Mouse (Mus musculus) c-Kit-positive CD71-negative TER-119-negative erythroid progenitor cells, embryonic 14.5 days (primary cell): Measurements from ENCODE around the gene Dennd1c.

Experiments
- DNase-seq: peaks from one replicate; pipeline ENCODE4 v3.0.0-alpha.2; 2013; ENCODE audit warnings: low read depth

The Dennd1c gene

DNA sequence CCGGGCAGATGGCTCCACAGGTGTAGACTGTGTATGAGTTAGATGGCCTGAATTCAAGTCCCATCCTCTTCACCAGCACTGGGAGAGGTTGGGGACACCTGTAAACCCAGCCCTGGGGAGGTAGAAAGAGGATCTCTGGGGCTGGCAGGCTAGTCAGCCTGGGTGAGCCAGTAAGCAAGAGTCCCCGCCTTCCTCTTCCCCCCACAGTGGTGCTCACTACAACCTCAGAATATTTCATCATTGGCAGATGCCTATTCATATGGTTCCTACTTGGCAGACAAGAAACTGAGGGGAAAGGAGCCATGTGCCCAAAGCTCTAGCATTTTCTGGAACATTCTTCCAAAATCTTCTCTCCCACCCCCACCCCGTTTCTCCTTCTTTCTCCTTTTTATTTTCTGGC, 29.5 kb downstream of the Dennd1c start:
- no peak for DNase-seq

DNA sequence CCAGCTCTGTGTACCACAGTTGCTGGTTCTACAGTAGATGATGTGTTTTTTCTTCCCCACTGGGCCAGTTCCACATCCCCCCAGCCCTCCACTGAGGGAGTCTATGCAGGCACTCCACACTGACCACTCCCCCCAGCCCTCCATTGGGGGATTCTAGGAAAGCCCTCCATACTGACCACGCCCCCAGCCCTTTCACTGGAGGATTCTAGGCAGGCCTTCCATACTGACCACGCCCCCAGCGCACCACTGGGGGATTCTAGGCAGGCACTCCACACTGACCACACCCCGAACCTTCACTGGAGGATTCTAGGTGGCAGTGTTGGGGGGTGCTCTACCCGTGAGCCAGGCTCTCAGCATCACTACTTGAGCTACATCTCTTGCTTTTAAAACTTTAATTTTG, 30.9 kb downstream of the Dennd1c start:
- no peak for DNase-seq

DNA sequence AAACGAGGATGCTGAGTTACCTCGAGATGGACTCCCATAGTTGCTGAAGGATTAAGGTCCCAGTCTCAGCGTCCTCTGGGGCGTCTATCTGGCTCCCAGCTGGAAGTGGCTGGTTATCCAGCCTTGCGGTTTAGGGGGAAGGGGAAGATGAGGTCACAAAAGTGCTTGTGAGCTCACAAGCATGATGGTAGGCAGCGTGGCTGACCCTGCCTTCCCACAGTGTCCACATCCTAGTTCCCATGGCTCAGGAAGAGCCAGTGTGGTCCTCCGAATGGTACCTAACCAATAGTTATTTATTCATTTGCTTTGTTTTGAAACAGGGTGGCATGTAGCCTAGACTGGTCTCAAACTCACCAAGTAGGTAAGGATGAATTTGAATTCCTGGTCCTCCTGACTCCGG, 36.8 kb downstream of the Dennd1c start, which contains the start of gene Slc25a41:
Gene Slc25a41, minus strand, starts transcription at position 101 of the 400 bp plus-strand sequence.
- no peak for DNase-seq

DNA sequence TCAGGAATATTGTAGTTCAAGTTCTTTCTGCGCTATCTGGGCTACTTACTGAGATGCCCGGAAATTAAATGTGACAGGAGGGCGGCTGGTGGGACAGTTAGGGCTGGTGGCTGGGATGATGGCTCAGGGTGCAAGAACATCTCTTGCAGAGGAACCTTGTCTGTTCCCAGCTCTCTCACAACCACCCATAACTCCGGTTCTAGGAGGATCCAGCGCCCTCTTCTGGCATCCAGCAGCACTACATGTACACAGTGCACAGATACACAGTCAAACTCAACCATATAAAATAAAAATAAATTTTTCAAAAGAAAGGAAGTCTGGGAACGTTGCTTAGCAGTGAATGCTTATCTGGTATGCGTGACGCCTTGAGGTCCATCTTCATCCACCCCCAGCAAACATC, 39.3 kb downstream of the Dennd1c start:
- no peak for DNase-seq

DNA sequence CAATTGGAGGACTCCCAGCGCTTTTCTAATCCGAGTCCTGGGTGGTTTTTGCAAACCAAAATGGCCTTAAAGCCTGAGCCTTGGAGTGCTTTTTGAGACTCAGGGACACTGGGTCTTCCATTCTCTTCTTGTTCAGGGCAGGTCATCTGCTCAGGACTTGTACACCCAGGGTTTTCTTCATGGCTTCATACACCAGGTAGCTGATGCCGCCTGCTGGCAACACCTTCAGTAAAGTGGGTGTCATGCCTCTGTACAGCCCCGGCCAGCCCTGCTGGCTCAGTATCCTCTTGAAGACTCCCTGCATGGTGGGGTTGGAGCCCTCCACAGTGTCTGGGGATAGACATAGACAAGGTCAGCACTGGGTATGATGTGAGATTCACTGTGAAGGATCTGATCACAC, 45.5 kb downstream of the Dennd1c start:
- no peak for DNase-seq

DNA sequence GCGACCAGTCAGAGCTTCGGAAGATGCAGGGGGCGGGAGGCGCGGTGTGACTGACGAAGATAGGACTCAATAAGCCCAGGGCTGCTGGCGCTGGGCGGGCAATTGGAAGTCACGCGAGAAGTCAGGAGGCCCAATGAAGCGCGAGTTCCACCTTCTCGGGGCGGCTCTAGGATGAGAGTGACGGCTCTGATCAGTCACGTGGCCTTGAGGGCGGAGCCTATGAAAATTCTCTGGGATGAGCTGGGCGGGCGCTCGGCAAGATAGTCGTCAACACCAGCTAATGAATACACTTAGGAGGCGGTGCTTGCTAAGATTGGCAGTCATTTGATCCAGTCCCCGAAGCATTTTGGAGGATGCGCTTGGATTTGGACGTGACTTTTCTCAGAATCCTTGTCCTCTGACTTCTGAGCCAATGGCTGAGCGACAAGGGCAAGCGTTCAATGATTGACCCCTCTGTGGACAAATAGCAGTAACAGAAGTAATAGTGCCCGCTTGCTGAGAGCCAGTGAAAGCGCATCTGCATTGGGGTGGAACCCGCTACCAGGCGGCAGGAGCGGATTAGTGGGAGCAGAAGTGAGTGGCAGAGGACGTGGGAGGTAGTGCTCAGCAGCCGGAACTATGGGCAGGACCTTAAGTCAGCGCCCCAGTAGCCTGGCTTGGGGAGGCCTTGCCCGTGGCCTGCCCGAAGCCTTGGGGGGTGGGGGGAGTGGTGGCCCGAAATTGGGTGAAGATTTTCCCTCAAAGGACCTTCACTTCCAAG, 46.5 kb downstream of the Dennd1c start:
- DNase-seq, result peak; percentile 100

DNA sequence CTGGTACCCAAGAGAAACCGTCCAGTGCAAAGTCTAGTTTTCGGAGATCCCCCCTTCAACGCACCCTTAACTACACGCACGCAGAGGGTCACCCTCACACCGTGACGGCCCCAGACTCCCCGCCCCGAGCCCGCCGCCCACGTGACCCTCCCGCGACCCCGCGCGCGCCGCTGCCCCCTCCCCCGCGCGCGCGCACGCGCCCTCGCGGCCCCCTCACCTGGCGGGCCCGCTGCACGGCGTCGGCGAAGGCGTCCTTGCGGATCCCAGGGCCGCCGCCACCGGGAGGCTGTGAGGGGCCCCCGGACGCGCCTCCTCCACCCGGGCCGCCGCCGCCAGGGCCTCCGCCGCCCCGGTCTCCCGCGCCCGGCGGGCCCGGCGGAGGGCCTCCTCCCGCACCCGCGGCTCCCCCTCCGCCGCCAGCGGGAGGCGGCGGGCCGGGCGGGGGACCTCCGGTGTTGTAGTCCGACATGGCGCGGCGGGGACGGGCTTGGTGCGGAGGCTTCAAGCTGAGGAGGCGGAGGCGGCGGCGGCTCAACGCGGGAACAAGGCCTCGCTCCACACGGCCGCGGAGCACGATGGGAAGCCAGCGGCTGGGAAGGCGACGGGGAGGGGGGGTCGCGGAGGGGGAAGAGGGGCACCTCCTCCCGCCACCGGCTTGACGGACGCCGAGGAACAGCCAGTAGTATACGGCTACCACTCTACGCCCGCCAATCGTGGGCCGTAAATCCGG, 47.2 kb downstream of the Dennd1c start, which contains the start of gene Khsrp:
Gene Khsrp, minus strand, starts transcription at position 592 of the 730 bp plus-strand sequence.
- DNase-seq, result no peak

DNA sequence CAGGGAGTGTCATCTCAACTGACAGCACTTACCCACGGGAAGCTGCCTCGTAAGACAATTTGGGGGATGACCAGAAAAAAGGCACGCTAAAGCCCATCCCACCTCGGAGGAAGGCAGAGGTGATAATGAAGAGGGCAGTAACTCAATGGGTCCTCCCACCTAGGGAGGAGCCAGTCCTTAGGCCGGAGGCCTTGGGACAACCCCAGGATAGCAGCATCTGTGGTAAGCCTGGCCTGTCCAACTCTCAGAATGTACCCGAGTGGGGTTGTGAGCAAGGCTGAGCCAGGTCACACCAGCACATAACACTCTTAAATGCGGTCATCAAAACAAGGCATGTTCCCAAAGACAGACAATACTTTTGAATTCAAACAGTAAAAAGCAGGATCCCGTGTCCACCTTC, 48.6 kb downstream of the Dennd1c start:
- DNase-seq, result no peak

DNA sequence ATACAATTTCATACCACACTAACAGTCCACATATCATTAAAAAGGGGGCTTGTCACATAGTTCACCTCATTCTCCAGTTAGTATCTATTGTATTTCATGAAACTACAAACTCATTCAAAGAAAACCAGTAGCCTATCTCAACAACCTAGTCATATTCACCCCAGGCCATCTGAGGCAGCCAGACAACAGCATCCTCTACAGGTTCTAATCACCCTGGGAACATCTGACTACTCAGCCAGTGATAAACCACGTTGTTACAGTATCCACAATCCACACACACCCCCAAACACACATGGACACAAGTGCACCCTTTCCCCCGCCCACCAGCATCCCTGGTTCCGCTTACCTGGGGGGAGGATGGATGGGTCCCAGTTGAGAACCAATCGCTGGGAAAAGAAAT, 50.8 kb downstream of the Dennd1c start:
- no peak for DNase-seq

DNA sequence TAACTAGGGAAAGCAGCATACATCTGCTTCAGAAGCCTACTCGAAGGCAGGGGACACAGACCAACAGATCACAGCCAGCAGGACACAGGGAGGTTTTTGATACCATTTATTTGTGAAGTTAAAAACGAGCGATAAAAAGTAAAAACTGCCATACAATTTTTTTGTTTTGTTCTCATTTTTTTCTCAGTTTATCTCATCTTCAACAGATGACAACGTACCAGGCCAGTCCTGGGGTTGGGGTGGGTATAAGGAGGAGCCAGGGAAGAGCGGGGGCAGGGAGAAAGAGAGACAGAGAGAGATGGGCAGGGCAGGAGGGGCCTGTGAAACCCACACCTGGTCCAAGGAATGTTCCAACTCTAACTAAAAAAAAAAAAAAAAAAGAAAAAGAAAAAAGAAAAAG, 57.4 kb downstream of the Dennd1c start:
- DNase-seq, result no peak

DNA sequence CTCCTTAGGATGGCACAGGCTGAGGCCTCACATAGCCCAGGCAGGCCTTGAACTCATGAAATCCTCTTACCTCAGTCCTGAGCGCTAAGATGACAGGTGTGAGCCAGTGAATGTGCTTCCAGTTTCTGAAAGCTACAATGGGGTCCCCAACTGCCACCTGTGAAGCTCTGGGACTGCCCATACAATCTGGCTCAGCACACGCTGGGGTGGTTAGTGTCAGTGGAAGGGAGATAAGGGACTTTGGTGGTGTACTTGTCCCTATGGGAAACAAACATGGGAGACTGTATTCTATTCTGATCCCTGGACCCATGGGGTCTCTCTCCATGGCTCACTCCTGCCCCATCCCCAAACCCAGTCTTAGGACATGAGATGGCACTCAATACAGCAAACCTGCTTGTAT, 58.6 kb downstream of the Dennd1c start:
- no peak for DNase-seq
